Mouse (Mus musculus): Measurements from ENCODE around the gene Vamp1. TPM values are rescaled to one million over a fixed set of nuclear protein-coding genes. Genes with fewer than 3 reads are reported as not detected.

Gene Vamp1
- polyA plus RNA-seq, 1 experiment: 6.5 TPM

GRCm38 (mm10) chr6:125216898-125217297 lies 1.5 kb downstream of the Vamp1 start:
- no peak overlapping the region for H3K4me2 ChIP-seq (ENCODE audit: low read depth)

GRCm38 (mm10) chr6:125217899-125218298 lies 2.5 kb downstream of the Vamp1 start:
- Histone ChIP-seq H3K79me2 (ENCODE audit: control insufficient read depth, insufficient read depth) (no peaks in the 10 kb centered on the region), H3K4me2 (ENCODE audit: low read depth) (no peak overlapping the region)
- no peak for TF ChIP-seq E2F4 (IDR thresholded peaks at IDR 0.05; ENCODE audit: insufficient read depth)
- no peak for TF ChIP-seq TCF12 (IDR thresholded peaks at IDR 0.05; ENCODE audit: insufficient read depth, poor library complexity, severe bottlenecking)
- TF ChIP-seq REST (IDR thresholded peaks at IDR 0.05; ENCODE audit: insufficient read depth, insufficient read length): no peak
- TF ChIP-seq CEBPB (IDR thresholded peaks at IDR 0.05; ENCODE audit: insufficient read depth, poor library complexity, severe bottlenecking): no peak
- no peak for TF ChIP-seq POLR2AphosphoS2 (IDR thresholded peaks at IDR 0.05; ENCODE audit: insufficient read length, low read depth)

More at GRCm38 (mm10) chr6:125216898-125217297, 1.5 kb downstream of the Vamp1 start:
- no peaks in the 10 kb centered on the region for H3K36me3 ChIP-seq (ENCODE audit: control insufficient read depth, insufficient read depth)
- TF ChIP-seq TCF3 (IDR thresholded peaks at IDR 0.05; ENCODE audit: insufficient read length, low read depth) (no peak), CEBPB (IDR thresholded peaks at IDR 0.05; ENCODE audit: insufficient read depth, poor library complexity, severe bottlenecking) (no peak), E2F4 (IDR thresholded peaks at IDR 0.05; ENCODE audit: insufficient read depth) (no peak), MAX (IDR thresholded peaks at IDR 0.05; ENCODE audit: low read depth) (no peak), MYOD1 (IDR thresholded peaks at IDR 0.05; ENCODE audit: control insufficient read depth in 1 of 3, insufficient read length in 2 of 3, low read depth in 2 of 3) (no peak), POLR2AphosphoS2 (IDR thresholded peaks at IDR 0.05; ENCODE audit: insufficient read length, low read depth) (no peak), USF1 (IDR thresholded peaks at IDR 0.05; ENCODE audit: low read depth) (no peak), MYOG (IDR thresholded peaks at IDR 0.05; ENCODE audit: control insufficient read depth in 1 of 3, insufficient read depth in 1 of 3, insufficient read length in 2 of 3, low read depth in 2 of 3) (no peak), POLR2A (IDR thresholded peaks at IDR 0.05; ENCODE audit: insufficient read length, low read depth) (no peak), REST (IDR thresholded peaks at IDR 0.05; ENCODE audit: insufficient read depth, insufficient read length) (no peak), TCF12 (IDR thresholded peaks at IDR 0.05; ENCODE audit: insufficient read depth, poor library complexity, severe bottlenecking) (no peak), SRF (IDR thresholded peaks at IDR 0.05; ENCODE audit: control insufficient read depth, insufficient read length, low read depth) (no peak)
- H3ac ChIP-seq (ENCODE audit: control insufficient read depth, insufficient read length): no peak overlapping the region
- peaks cover 5% of the 10 kb centered on the region for H3K27me3 ChIP-seq (ENCODE audit: control insufficient read depth, insufficient read depth, insufficient read length)
- no peak overlapping the region for H3K4me3 ChIP-seq
- no peaks in the 10 kb centered on the region for H3K79me2 ChIP-seq (ENCODE audit: control insufficient read depth, insufficient read depth)

GRCm38 (mm10) chr6:125218963-125219362 lies 3.6 kb downstream of the Vamp1 start:
- Histone ChIP-seq H3K79me2 (ENCODE audit: control insufficient read depth, insufficient read depth) (no peaks in the 10 kb centered on the region), H3K4me2 (ENCODE audit: low read depth) (no peak overlapping the region), H3K27me3 (ENCODE audit: control insufficient read depth, insufficient read depth, insufficient read length) (peaks cover 2% of the 10 kb centered on the region), H3K4me3 (no peak overlapping the region), H3ac (ENCODE audit: control insufficient read depth, insufficient read length) (no peak overlapping the region), H3K36me3 (ENCODE audit: control insufficient read depth, insufficient read depth) (no peaks in the 10 kb centered on the region)
- no peak for TF ChIP-seq MAX (IDR thresholded peaks at IDR 0.05; ENCODE audit: low read depth)
- TF ChIP-seq POLR2A (IDR thresholded peaks at IDR 0.05; ENCODE audit: insufficient read length, low read depth): no peak
- TF ChIP-seq SRF (IDR thresholded peaks at IDR 0.05; ENCODE audit: control insufficient read depth, insufficient read length, low read depth): no peak
- no peak for TF ChIP-seq POLR2AphosphoS2 (IDR thresholded peaks at IDR 0.05; ENCODE audit: insufficient read length, low read depth)
- TF ChIP-seq REST (IDR thresholded peaks at IDR 0.05; ENCODE audit: insufficient read depth, insufficient read length): no peak
- TF ChIP-seq CEBPB (IDR thresholded peaks at IDR 0.05; ENCODE audit: insufficient read depth, poor library complexity, severe bottlenecking): no peak
- no peak for TF ChIP-seq MYOD1 (IDR thresholded peaks at IDR 0.05; ENCODE audit: control insufficient read depth in 1 of 3, insufficient read length in 2 of 3, low read depth in 2 of 3)
- TF ChIP-seq MYOG (IDR thresholded peaks at IDR 0.05; ENCODE audit: control insufficient read depth in 1 of 3, insufficient read depth in 1 of 3, insufficient read length in 2 of 3, low read depth in 2 of 3): no peak
- no peak for TF ChIP-seq TCF12 (IDR thresholded peaks at IDR 0.05; ENCODE audit: insufficient read depth, poor library complexity, severe bottlenecking)
- TF ChIP-seq USF1 (IDR thresholded peaks at IDR 0.05; ENCODE audit: low read depth): no peak
- TF ChIP-seq TCF3 (IDR thresholded peaks at IDR 0.05; ENCODE audit: insufficient read length, low read depth): no peak
- no peak for TF ChIP-seq E2F4 (IDR thresholded peaks at IDR 0.05; ENCODE audit: insufficient read depth)

More at GRCm38 (mm10) chr6:125217899-125218298, 2.5 kb downstream of the Vamp1 start:
- H3K4me3 ChIP-seq: no peak overlapping the region
- H3ac ChIP-seq (ENCODE audit: control insufficient read depth, insufficient read length): no peak overlapping the region
- H3K27me3 ChIP-seq (ENCODE audit: control insufficient read depth, insufficient read depth, insufficient read length): peaks cover 5% of the 10 kb centered on the region
- H3K36me3 ChIP-seq (ENCODE audit: control insufficient read depth, insufficient read depth): no peaks in the 10 kb centered on the region

- Histone ChIP-seq H3ac (ENCODE audit: control insufficient read depth, insufficient read length) (no peak overlapping the region), H3K4me2 (ENCODE audit: low read depth) (no peak overlapping the region), H3K79me2 (ENCODE audit: control insufficient read depth, insufficient read depth) (no peaks in the 10 kb centered on the region), H3K36me3 (ENCODE audit: control insufficient read depth, insufficient read depth) (peaks cover 3% of the 10 kb centered on the region), H3K4me3 (no peak overlapping the region), H3K27me3 (ENCODE audit: control insufficient read depth, insufficient read depth, insufficient read length) (no peaks in the 10 kb centered on the region)
- TF ChIP-seq MAX (IDR thresholded peaks at IDR 0.05; ENCODE audit: low read depth): no peak
- TF ChIP-seq MYOD1 (IDR thresholded peaks at IDR 0.05; ENCODE audit: control insufficient read depth in 1 of 3, insufficient read length in 2 of 3, low read depth in 2 of 3): no peak
- no peak for TF ChIP-seq POLR2A (IDR thresholded peaks at IDR 0.05; ENCODE audit: insufficient read length, low read depth)
- no peak for TF ChIP-seq USF1 (IDR thresholded peaks at IDR 0.05; ENCODE audit: low read depth)
- TF ChIP-seq MYOG (IDR thresholded peaks at IDR 0.05; ENCODE audit: control insufficient read depth in 1 of 3, insufficient read depth in 1 of 3, insufficient read length in 2 of 3, low read depth in 2 of 3): no peak
- TF ChIP-seq E2F4 (IDR thresholded peaks at IDR 0.05; ENCODE audit: insufficient read depth): no peak
- no peak for TF ChIP-seq REST (IDR thresholded peaks at IDR 0.05; ENCODE audit: insufficient read depth, insufficient read length)
- no peak for TF ChIP-seq POLR2AphosphoS2 (IDR thresholded peaks at IDR 0.05; ENCODE audit: insufficient read length, low read depth)
- TF ChIP-seq CEBPB (IDR thresholded peaks at IDR 0.05; ENCODE audit: insufficient read depth, poor library complexity, severe bottlenecking): no peak
- TF ChIP-seq SRF (IDR thresholded peaks at IDR 0.05; ENCODE audit: control insufficient read depth, insufficient read length, low read depth): no peak
- no peak for TF ChIP-seq TCF3 (IDR thresholded peaks at IDR 0.05; ENCODE audit: insufficient read length, low read depth)
- TF ChIP-seq TCF12 (IDR thresholded peaks at IDR 0.05; ENCODE audit: insufficient read depth, poor library complexity, severe bottlenecking): no peak
Observed at GRCm38 (mm10) chr6:125221115-125221745, 5.9 kb downstream of the Vamp1 start.
